Mouse (Mus musculus) hindbrain, embryonic 10.5 days (tissue): ENCODE measurements around the gene Zswim8. TPM values are rescaled to one million over a fixed set of nuclear protein-coding genes. Genes with fewer than 3 reads are reported as not detected.
A peak's percentile ranks its signal among the peaks of the same experiment; 100 is the strongest.

Experiments used
- DNase-seq: peaks from one replicate; pipeline ENCODE4 v3.0.0-alpha.2; 2017; ENCODE audit warnings: low spot score
- H3K27ac ChIP-seq: fragments of 300-500 bp; sonication (generic); 2 replicates; pipeline ENCODE4 v1.5.1; 2016; ENCODE audit warnings: mild to moderate bottlenecking, moderate library complexity
- H3K27me3 ChIP-seq: fragments of 300-500 bp; sonication (generic); 2 replicates; pipeline ENCODE4 v1.6.1; 2016; ENCODE audit warnings: mild to moderate bottlenecking; ENCODE audit not compliant: poor library complexity, insufficient read depth, severe bottlenecking
- H3K36me3 ChIP-seq: fragments of 300-500 bp; sonication (generic); 2 replicates; pipeline ENCODE4 v1.6.1; 2016; ENCODE audit warnings: mild to moderate bottlenecking, moderate library complexity
- H3K4me1 ChIP-seq: fragments of 300-500 bp; sonication (generic); replicated peaks from 2 replicates; pipeline ENCODE4 v1.6.1; 2016; ENCODE audit warnings: mild to moderate bottlenecking
- H3K4me3 ChIP-seq: fragments of 300-500 bp; sonication (generic); 2 replicates; pipeline ENCODE4 v1.5.1; 2016; ENCODE audit warnings: mild to moderate bottlenecking, moderate library complexity
- H3K9me3 ChIP-seq: fragments of 300-500 bp; sonication (generic); 2 replicates; pipeline ENCODE4 v1.6.1; 2016; ENCODE audit warnings: mild to moderate bottlenecking, moderate library complexity
- WGBS: fragments of 180-500 bp; shearing (Covaris S2); methylation state at CpG from one replicate; pipeline ENCODE4 v1.1.7; 2016; 5-methylcytosine and 5-hydroxymethylcytosine counted together
- polyA plus RNA-seq: library from polyadenylated mRNA; unstranded; fragments of >200 nt; fragmentation: Nextera tagmentation; extraction: Ambion mirVana; gene quantifications from 2 replicates; pipeline ENCODE4 v1.2.1, GENCODE M21; 2016

Gene Zswim8
- polyA plus RNA-seq, 1 experiment from 2014 or later: 40.3 TPM

GRCm38 (mm10) chr14:20746935-20747334, 39.6 kb downstream of the Zswim8 start:
- Histone ChIP-seq H3K36me3 (peaks cover 50% of the 10 kb centered on the region), H3K4me3 (no peak overlapping the region)
- 85% methylated on average over 3 of the region's 3 CpGs for WGBS

DNA sequence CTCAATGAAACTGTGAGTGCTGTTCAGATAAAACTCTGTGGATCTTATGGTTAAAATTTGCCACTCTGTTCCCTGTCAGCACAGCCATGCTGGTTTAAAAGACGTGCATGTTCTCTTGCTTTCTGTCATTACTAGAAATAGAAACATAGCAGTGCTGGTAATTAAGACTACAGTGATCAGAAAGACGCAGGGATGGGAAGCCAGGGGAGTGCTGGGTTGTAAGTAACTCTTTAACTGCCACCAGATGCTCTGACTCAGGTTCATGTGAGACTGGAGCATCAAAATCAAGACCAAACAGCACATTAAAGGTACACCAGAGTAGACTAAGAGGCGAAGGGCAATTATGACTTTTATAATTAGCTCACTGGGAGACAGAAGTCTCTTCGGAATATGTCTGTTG, 41.0 kb downstream of the Zswim8 start:
- H3K4me1 ChIP-seq: no peaks in the 10 kb centered on the region
- 80% methylated on average over 4 of the region's 4 CpGs for WGBS
- H3K36me3 ChIP-seq: peaks cover 50% of the 10 kb centered on the region
- no peak overlapping the region for H3K27ac ChIP-seq
- no peak for DNase-seq
- H3K9me3 ChIP-seq: no peaks in the 10 kb centered on the region
- H3K27me3 ChIP-seq: no peaks in the 10 kb centered on the region
- no peak overlapping the region for H3K4me3 ChIP-seq

More at GRCm38 (mm10) chr14:20746935-20747334, 39.6 kb downstream of the Zswim8 start:
- Histone ChIP-seq H3K4me1 (no peaks in the 10 kb centered on the region), H3K27me3 (no peaks in the 10 kb centered on the region), H3K27ac (no peak overlapping the region), H3K9me3 (no peaks in the 10 kb centered on the region)
- no peak for DNase-seq

DNA sequence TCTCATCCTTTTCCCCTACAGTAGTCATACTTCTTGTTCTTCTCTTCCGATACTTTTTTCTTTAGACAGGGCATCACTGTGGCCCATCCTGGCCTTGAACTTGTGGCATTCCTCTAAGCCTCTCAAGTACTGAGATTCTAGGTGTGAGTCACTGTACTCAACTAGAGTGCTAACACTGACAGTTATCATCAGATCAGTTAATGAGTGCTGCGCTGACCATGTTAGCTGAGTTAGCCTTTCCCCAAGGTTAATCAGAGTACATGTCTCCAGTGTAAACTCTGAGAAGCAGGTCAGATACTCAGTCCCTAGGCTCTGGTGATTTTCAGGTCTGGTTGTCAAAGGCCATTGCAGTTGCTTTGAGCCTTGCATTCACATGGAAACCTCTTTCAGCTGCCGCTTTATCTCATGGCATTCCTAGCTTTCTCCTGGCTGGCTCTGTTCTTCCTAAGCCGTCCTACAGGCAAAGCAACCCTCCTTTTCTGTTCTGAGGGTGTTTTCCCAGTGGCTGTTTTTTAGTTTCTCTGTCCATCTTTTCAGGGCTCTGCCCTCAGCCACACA, 42.2 kb downstream of the Zswim8 start:
- no peak for DNase-seq
- no peak overlapping the region for H3K27ac ChIP-seq
- no peaks in the 10 kb centered on the region for H3K9me3 ChIP-seq
- H3K4me3 ChIP-seq: no peak overlapping the region
- H3K36me3 ChIP-seq: peaks cover 48% of the 10 kb centered on the region
- 86% methylated on average over 4 of the region's 4 CpGs for WGBS
- H3K27me3 ChIP-seq: no peaks in the 10 kb centered on the region
- H3K4me1 ChIP-seq: no peaks in the 10 kb centered on the region

DNA sequence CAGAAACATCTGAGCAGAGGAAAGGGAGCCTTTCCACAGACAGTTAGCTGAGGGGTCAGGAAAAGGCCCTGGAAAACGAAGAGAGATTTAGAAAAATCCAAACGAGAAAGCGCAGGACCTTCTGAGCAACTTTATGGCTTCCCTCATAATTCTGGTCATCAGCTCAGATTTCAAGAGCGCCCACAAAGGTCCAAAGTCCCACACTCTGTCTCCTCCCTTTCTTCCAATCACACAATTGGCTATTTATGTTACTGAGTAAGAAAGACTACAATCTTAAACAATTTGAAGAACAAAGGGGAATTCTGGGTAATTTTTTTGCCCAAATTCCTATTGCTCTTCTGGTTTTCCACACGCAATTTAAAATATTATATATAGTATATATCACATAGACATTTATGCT, 43.2 kb downstream of the Zswim8 start:
- no peaks in the 10 kb centered on the region for H3K27me3 ChIP-seq
- H3K9me3 ChIP-seq: no peaks in the 10 kb centered on the region
- 90% methylated on average over 5 of the region's 5 CpGs for WGBS
- H3K27ac ChIP-seq: no peak overlapping the region
- DNase-seq: no peak
- no peaks in the 10 kb centered on the region for H3K4me1 ChIP-seq
- H3K36me3 ChIP-seq: peaks cover 48% of the 10 kb centered on the region
- no peak overlapping the region for H3K4me3 ChIP-seq

- H3K36me3 ChIP-seq: peaks cover 60% of the 10 kb centered on the region
- 86% methylated on average over 3 of the region's 3 CpGs for WGBS
Observed at GRCm38 (mm10) chr14:20753792-20754191, 46.4 kb downstream of the Zswim8 start.

GRCm38 (mm10) chr14:20757370-20757907, 50.1 kb downstream of the Zswim8 start:
- no peak for DNase-seq
- Histone ChIP-seq H3K27me3 (no peaks in the 10 kb centered on the region), H3K36me3 (peaks cover 94% of the 10 kb centered on the region), H3K4me3 (no peak overlapping the region), H3K4me1 (no peaks in the 10 kb centered on the region), H3K27ac (no peak overlapping the region), H3K9me3 (no peaks in the 10 kb centered on the region)
- WGBS: 94% methylated on average over 22 of the region's 22 CpGs

More at GRCm38 (mm10) chr14:20753792-20754191, 46.4 kb downstream of the Zswim8 start:
- Histone ChIP-seq H3K4me3 (no peak overlapping the region), H3K27me3 (no peaks in the 10 kb centered on the region), H3K9me3 (no peaks in the 10 kb centered on the region), H3K27ac (no peak overlapping the region), H3K4me1 (no peaks in the 10 kb centered on the region)
- DNase-seq: no peak

- DNase-seq: no peak
- H3K9me3 ChIP-seq: no peaks in the 10 kb centered on the region
- H3K4me1 ChIP-seq: no peaks in the 10 kb centered on the region
- H3K27me3 ChIP-seq: no peaks in the 10 kb centered on the region
- peaks cover 98% of the 10 kb centered on the region for H3K36me3 ChIP-seq
- H3K27ac ChIP-seq: no peak overlapping the region
- H3K4me3 ChIP-seq: no peak overlapping the region
- WGBS: 81% methylated on average over 8 of the region's 8 CpGs
Observed at GRCm38 (mm10) chr14:20758768-20759435, 51.5 kb downstream of the Zswim8 start.

GRCm38 (mm10) chr14:20764942-20765341, 57.6 kb downstream of the Zswim8 start:
- WGBS: 84% methylated on average over 5 of the region's 5 CpGs
- Histone ChIP-seq H3K27me3 (no peaks in the 10 kb centered on the region), H3K9me3 (no peaks in the 10 kb centered on the region), H3K27ac (no peak overlapping the region), H3K4me1 (peaks cover 12% of the 10 kb centered on the region; the same call in 1 of the 2 replicates), H3K4me3 (no peak overlapping the region), H3K36me3 (peaks cover 82% of the 10 kb centered on the region)
- DNase-seq: no peak

DNA sequence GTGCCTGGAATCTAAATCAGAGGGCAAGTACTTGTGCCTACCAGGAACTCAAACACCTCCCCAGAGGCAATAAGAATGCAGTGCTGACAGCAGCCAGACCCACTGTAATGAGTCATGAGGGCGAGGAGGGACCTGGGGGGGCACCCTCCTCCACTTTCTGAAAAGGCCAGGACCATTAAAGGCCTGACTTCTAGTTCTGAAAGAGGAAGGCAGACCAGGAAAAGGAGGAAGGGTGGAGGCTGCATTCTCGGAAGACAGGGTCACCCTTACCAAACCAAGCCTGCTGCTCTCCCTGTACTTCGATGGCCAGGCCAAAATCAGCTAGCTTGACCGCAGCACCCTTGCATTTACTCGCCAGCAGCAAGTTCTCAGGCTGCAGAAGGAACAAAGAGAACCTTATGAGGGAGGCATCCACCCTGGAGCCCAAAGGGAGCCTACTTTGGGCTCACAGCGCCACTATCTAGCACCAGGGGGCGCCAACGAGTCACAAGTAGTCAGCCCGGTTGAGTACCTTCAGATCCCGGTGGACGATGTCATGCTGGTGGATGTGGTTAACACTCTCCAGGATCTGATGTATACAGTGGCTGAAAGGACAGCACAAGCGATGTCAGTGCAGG, 58.4 kb downstream of the Zswim8 start:
- Histone ChIP-seq H3K36me3 (peaks cover 82% of the 10 kb centered on the region), H3K4me1 (peaks cover 12% of the 10 kb centered on the region; the same call in 1 of the 2 replicates), H3K27ac (peak overlapping the region; percentile 59; the same call in 1 of the 2 replicates), H3K4me3 (no peak overlapping the region), H3K27me3 (no peaks in the 10 kb centered on the region), H3K9me3 (no peaks in the 10 kb centered on the region)
- DNase-seq: peak; percentile 84
- WGBS: 28% methylated on average over 12 of the region's 12 CpGs

DNA sequence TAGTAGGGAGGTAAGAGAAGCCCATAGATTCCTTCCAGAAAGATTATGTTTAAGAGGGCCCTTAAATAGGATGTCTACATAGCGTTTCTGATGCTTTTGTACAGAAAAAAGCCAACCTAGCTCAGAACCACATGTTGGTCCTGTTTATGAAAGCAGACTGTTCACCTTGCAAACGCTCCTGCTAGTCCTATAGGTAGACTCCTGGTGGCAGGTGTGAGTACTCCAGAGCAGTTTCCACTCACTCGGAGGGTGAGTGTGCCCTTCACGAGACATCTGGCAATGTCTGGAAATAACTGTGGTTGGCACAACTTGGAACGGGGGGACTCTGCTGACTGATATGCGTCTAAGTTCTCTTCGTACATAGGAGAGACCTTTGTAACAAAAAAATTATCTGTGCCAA, 60.6 kb downstream of the Zswim8 start:
- 94% methylated on average over 7 of the region's 7 CpGs for WGBS
- DNase-seq: no peak
- Histone ChIP-seq H3K27me3 (no peaks in the 10 kb centered on the region), H3K9me3 (no peaks in the 10 kb centered on the region), H3K4me3 (no peak overlapping the region), H3K4me1 (peaks cover 13% of the 10 kb centered on the region), H3K36me3 (peaks cover 71% of the 10 kb centered on the region), H3K27ac (no peak overlapping the region)

DNA sequence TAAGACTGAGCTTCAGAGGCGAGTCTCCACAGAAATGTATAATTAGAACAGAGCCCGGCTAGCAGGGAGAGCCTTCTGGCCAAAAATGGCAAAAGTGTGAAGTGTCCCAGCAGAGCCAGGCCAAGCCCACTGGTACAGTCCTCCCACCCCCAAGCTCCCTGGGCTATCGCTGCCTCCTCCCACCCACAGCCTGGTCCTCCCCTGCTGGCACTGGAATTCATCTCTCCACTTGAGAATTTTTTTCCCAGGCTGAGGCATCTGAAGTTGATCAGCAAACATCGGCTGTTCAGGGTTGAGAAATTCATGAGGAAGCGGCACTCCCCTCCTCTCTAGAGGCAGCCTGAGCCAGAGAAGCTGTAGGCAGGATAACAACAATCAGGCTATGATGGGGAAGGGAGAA, 61.2 kb downstream of the Zswim8 start:
- H3K9me3 ChIP-seq: no peaks in the 10 kb centered on the region
- peaks cover 65% of the 10 kb centered on the region for H3K36me3 ChIP-seq
- WGBS: 69% methylated on average over 5 of the region's 5 CpGs

DNA sequence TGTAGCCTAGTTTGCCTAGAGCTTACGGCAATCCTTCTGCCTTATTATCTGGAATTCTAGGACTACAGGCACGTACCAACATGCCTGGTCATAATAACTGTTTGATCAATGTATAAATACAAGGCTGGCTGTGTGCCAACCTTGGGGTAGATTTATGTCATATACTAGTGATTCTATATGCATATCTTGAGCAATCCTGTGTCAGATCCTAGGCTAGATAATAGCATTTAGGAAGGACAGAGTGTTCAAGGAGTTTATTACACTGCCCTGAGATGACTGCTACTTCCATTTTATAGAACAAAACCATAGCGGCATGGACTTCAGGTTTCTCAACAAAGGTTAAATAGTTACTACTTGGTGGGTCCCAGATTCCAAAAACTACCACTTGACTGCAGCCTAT, 64.6 kb downstream of the Zswim8 start:
- peaks cover 40% of the 10 kb centered on the region for H3K4me1 ChIP-seq
- WGBS: 94% methylated on average over 3 of the region's 3 CpGs
- H3K36me3 ChIP-seq: peaks cover 48% of the 10 kb centered on the region

More for the DNA sequence above, 61.2 kb downstream of the Zswim8 start:
- no peak for DNase-seq
- Histone ChIP-seq H3K27me3 (no peaks in the 10 kb centered on the region), H3K27ac (no peak overlapping the region), H3K4me1 (peaks cover 19% of the 10 kb centered on the region), H3K4me3 (no peak overlapping the region)

GRCm38 (mm10) chr14:20772808-20773207, 65.5 kb downstream of the Zswim8 start:
- peaks cover 55% of the 10 kb centered on the region for H3K36me3 ChIP-seq
- no peaks in the 10 kb centered on the region for H3K27me3 ChIP-seq
- WGBS: 90% methylated on average over 6 of the region's 6 CpGs

More for the DNA sequence above, 64.6 kb downstream of the Zswim8 start:
- Histone ChIP-seq H3K27me3 (no peaks in the 10 kb centered on the region), H3K27ac (no peak overlapping the region), H3K9me3 (no peaks in the 10 kb centered on the region), H3K4me3 (no peak overlapping the region)
- no peak for DNase-seq

More at GRCm38 (mm10) chr14:20772808-20773207, 65.5 kb downstream of the Zswim8 start:
- Histone ChIP-seq H3K9me3 (no peaks in the 10 kb centered on the region), H3K27ac (0 out of 2 replicates have a peak overlapping the region, but pooled peaks have one; percentile 56), H3K4me3 (no peak overlapping the region), H3K4me1 (peaks cover 42% of the 10 kb centered on the region)
- DNase-seq: no peak
